Mouse (Mus musculus) spleen, postnatal 4 days (tissue): ENCODE measurements around the gene Thbs4.
A peak's percentile ranks its signal among the peaks of the same experiment; 100 is the strongest.

Experiments used
- DNase-seq, 2 experiments: peaks; one replicate each; pipeline ENCODE4 v3.0.0; 2022; ENCODE audit warnings: low spot score in 2 of 2

Thbs4 gene

DNA sequence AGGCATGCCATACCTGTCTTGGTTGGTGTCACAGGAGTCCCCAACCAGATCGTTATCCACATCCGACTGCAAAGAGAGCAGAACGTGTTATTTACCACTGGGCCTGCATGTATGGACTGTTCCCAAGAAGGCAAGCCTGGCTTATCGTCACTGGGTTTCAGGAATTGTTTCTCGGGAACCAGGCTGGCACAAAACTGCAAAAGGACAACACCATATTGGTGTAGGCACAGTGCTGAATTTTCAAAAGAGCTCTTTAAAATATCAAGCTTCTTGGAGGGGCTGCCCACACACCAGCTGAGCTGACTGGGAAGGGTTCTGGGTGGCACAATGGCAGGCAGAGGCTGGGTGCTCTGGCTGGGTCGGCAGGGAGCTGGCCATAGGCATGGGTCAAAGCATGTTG, 34.1 kb downstream of the Thbs4 start:
- peak in 1 of 2 experiments; percentile 51 for DNase-seq

DNA sequence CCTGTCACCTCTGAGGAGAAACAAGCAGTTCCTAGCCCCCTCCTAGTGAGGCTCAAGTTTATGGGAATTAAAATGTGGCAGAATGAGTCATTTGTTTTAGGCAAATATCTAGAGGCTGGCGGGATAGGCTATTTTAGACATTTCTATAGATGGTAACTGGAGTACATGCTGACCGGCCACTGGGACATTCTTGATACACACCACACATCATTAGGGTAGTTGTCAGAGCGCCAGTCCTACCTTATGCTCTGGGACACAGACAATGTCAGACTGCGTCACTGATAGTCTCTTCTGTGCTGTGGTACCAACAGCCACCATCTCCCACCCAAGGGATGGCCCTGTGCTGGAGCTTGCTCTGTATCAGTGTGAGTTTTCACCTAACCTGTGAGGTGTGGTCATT, 35.5 kb downstream of the Thbs4 start:
- no peak for DNase-seq

DNA sequence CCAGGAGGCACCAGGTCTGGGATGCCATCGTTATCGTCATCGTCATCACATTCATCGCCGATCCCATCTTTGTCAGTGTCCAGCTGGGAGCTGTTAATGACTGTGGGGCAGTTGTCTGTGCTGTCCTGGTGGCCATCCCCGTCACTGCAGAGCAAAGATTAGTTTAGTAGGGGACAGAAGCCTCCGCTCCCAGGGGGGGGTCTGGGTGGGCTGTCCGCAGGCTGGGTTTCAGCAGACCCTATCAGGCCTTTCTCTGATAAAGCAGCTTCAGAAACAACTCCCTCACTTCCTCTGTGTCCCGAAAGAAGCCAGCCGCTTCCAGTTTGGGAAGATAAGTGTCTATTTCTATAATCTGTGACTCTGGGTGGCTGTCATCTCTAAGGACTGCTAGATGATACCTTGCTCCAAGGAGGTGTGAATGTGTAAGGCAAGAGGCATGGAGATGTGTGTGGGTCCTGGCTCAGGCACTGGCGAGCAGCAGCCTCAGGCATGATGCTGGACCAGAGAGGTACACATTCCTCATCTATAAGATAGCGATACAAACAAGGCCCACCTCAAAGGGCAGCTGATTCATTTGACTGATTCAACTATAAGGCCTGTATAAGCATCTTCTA, 36.5 kb downstream of the Thbs4 start:
- no peak for DNase-seq

DNA sequence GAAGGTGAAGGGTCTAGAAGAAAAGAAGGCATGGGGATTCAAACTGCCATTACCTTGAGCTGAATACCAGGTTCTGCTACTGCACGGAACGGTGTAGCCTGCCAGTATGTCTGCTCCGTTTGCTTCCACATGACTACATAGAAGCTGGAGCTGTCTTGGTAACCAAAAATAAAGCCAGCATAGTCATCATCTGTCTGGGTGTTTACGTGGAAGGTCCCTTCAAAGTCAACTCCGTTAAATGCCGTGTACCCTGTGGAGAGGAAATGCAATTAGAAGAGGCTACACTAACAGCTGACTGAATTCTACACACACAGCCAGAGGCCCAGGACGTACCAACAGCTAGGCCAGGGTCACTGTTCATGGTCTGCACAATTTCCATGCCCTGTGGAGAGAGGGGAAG, 39.6 kb downstream of the Thbs4 start:
- DNase-seq: no peak

DNA sequence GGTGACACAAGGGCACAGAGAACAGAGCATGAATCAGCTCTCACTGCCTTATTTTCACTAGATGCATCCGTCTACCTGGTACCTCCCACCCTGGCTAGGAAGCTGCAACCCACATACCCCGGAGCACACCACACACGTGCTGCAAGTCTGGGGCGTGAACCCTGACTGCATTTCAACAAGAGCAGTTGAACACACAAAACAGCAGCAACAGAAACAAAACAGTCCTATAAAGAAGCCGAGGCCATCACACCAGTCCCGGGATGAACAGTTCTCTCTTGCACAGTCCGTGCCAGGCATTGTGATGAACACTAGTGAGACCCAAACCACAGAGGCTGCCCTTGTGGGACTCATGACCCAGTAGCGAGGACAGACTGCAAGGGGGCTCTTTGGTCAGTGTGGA, 40.9 kb downstream of the Thbs4 start:
- DNase-seq: no peak

DNA sequence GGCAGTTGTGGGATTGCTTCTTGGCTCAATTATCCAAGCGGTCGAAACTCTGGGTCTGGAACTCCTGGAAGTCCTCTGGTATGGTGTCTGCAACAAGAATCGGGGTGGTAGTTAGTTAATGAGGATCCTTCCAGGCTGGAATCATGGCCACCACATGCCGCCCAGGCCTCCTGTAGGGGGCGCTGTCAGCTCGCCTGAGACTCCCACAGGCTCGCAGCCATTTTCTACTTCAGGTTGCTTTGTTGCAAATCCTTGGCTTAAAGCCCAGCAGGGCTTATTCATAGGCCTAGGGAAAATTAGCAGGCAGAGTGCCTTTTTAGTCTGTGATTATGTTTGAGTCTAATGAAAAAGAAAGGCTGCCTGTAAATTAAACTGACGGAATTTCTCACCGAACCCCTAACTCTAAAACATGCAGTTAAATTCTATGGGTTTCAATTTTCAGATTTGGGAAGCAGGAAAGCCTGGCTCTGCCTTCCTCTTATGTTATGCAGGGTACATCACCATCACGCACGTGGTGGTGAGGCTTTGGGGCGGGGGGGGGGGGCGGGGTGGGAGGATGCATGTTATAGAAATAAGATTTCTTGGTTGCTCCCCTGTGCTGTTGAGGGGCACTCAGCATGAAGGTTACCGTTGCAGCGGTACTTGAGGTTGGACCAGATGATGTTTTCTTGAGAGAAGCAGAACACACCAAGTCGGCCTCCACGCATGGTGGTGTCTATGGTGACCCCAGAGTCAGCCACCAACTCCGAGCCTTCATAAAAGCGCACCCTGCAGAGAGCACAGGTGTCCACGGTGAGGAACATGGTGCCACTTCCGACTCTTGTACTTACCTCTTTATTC, 42.7 kb downstream of the Thbs4 start:
- peak; percentile 53 to 81 for DNase-seq

DNA sequence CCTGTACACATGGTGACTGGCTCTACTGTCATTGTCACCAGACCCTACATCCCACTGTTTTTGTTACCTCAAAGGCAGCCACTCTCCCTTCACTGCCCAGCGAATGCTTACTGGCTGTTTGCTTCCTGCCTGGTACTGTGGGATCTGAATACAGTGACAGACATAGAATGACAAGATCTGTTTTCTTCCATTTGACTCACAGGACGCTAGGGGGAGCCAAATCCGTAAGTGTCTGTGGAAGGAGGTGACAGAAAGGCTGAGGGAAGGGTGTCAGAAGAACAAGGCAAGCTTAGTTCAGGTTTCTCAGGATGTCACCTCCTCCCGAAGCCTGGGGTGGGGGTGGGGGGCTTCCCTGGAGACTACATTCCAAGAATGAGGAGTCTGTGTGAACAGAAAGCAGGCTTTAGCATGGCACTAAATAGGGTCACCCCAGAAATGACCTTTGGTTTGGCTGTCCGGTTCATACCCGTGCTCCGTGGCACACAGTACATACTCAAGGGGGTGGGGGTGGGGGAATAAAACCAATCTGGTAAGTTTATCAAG, 43.6 kb downstream of the Thbs4 start:
- DNase-seq: peak; percentile 53 to 81

DNA sequence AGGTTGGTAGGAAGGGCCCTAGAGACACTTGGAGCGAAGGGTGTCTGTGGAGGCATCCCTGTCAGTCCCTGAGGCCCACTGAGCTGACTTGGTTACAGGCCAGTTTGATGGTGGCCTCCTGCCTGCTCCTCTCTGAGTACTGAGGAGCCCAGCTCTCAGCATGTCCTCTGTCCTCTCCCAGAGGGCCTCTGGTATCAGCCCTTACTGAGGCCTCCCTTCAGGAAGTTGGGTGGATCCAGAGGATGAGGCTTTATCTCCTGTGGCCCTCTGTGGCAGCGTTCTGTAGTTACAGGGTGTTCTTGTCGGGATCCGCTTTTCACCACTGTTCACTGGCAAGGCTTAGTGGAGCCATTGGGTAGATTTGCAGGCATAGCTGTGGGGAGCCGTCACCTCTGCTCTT, 51.3 kb downstream of the Thbs4 start:
- DNase-seq: no peak

DNA sequence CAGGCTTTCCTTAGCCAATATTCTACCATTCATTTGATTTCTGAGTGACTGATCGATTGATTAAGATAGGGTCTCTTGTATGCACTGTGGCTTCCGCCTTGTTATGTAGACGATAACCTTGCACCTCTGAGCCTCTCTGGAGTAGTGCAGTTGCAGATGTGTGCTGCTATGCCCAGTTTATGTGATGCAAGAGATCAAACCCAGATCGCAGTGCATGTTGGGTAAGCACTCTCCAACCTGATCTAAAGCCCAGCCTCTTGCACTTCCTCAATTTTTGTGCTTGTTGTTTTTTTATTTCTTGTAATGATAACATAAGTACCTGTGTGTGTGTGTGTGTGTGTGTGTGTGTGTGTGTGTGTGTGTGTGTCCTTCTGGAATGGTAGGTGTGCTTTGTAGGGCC, 51.7 kb downstream of the Thbs4 start:
- DNase-seq: no peak

DNA sequence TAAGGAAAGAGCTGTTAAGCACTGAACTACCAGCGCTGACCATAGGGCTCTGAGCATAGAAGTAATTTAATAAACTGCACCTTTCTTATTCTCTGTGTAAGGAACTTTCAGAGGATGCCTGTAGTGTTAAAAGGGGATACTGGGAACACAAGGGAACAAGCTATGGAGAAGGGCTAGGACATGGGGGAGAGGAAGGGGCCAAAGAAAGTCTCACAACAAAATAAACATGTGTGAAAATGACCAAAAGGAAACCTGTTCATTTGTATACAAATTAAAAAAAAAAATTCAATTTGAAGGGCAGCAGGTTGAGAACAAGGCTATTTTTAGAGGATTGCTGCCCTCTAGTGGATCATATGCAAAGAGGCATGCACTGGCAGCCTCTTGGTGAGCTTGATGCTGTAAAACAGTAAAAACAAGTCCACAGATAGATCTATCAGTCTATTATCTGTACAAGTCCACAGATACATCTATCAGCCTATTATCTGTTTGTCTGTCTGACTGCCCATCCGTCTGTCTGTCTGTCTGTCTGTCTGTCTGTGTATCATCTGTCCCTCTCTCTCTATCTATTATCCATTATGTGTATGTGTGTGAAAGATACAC, 53.8 kb downstream of the Thbs4 start:
- DNase-seq: no peak

DNA sequence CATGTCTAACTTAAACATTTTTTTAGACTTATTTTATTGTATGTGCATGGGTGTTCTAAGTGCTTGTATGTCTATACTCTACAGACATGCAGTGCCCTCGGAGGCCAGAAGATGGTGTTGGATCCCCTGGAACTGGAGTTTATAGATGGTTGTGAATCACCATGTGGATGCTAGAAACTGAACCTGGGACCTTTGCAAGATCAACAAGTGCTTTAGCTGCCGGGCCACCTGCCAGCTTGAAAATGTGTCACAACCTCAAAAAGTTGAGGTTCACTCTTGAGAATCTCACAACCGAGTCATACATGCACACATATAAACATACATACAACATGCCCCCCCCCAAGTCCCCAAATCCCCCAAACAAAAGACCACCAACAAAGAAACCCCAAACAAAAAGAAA, 54.8 kb downstream of the Thbs4 start:
- no peak for DNase-seq

DNA sequence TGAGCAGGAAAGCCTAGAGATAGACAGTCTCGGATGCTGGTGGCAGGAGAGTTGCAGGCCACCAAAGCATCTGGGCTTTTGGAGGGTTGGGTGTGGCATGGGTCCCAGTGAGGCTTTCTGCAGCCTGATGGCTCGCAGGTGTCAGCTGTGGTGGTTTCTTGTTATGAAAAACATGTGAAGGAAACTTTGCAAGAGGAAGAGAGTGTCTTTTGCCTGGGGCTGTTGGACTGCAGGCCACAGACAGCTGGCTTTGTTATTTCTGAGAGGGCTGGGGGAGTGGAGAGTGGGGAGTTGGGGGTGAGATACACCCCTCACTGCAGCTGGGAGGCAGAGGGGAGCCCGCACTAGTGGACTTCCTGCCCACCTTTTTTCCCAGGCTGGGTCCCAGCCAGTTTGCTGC, 55.8 kb downstream of the Thbs4 start:
- DNase-seq: peak in 1 of 2 experiments; percentile 41

DNA sequence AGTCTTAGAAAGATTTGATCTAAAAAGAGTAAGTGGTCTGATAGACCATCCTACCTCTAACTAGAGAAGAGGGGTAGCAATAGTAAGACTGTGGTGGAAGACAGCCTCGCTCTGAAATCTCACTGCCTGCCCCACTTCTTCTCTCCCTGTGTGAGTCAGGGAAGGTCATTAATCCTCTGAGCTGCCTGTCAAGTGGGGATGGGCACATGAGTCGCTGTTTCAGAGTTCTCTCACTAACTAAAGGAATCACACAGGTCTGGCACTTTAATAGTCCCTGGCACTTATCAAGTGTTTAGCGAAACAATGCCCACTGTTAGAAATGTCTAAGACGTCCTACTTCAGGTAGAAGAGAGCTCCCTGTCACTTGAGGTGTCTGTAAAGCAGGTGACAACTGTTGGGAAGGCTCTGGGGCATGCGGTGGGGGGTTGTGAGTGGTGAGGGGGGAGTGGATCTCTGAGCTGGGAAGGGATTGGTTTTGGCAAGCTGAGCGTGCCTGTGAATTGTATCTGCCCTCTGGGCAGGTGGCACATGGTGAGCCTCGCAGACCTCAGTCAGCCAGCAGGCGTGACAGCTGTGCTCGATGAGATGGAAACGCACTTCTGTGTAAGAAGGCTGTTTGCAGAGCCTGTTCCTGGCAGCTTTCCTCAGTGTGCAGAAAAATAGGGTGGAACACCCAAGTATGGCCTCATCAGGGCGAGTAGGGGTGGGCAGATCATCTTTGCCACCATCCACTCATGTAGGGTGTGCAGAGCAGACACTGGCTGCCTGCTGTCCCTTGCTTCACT, 57.9 kb downstream of the Thbs4 start:
- DNase-seq: no peak

DNA sequence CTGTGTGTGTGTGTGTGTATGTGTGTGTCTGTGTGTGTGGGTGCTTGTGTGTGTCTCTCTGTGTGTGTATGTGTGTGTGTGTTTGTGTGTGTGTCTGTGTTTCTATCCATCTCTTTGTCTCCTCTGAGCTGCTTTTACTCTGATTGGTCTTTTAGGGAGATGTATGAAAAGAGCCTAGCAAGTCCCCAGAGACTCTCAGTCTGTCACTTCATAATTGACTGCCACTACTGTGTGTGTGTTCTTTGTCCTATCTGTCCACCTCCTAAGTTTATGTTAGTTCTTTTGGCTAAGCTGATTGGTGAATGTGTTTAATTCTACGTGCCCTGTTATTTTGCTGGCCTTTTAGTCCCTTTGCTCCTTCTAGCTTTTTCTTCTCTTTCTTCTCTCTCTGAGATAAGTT, 58.9 kb downstream of the Thbs4 start:
- no peak for DNase-seq

DNA sequence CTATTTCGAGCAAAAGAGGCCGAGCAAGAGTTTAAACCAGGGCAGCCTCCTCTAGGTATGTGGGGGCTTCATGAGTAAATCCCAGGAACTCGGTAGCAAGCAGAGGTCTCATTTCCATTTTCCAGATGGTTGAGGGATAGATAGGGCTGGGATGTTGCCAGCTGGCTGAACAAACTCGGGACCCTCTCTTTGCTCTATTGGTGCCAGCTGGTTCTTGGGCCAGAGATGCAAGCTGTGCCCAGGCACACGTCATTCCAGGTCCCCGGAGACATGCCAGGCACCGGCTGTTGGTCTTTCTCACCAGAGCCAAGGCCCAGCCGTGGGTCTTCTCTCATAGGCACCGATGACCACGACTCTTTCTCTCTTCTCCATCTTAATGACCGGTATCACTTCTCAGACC, 60.9 kb downstream of the Thbs4 start:
- no peak for DNase-seq

DNA sequence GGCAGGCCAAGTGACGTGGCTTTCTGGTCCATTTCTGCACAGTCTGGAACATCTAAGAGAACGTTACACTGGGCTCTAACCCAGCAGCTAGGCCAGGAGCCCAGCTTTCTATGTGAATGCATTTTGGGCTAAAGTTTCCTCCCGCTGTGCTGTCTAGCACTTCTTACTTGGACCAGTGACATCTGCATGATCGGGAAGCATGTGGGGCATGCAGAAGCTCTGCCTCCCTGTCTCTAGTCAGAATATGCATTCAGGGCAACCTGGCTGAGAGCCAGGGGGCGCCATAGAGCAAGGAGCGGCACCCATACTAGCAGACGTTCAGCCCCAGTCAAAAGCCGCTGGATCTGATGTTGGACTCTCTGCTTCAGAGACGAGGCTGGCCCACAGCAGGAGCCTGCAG, 61.4 kb downstream of the Thbs4 start:
- peak; percentile 75 to 91 for DNase-seq

DNA sequence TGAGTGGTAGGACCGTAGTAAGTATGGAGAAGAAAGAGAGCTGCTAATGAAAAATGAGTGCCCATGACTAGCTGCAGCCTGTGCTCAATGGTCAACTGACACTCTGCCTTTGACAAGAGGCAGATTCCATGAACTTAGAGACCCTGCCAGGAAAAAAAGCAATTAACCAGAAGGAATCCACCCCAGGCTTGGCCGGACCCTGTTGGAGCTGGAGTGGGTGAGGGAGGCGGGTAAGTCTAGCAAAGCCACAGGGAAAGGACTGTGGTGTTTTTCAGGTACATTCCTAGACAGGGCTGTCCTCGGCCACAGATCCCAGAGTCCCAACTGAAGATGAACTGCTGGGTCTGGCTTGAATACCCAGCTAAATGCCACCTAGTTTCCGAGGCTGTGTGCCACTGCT, 61.8 kb downstream of the Thbs4 start:
- DNase-seq: no peak

DNA sequence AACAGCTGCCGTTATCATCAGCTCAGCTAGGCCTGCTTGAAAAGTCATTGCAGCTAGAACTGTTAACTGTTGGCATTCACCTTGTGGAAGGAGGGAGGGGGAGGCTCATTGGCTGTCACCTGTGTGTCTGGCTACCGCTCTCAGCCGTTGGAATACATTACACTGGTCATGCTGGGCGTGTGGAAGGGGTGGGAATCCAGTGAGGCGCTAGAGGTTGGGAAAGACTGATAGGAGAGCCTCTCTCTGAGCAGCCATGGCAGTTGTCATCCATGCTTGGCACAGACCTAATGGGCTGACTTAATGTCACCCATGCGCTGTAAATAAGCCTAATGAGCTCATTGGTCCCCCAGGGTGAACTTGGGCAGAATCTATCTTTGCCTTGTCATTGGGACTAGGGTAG, 62.8 kb downstream of the Thbs4 start:
- peak in 1 of 2 experiments; percentile 56 for DNase-seq

DNA sequence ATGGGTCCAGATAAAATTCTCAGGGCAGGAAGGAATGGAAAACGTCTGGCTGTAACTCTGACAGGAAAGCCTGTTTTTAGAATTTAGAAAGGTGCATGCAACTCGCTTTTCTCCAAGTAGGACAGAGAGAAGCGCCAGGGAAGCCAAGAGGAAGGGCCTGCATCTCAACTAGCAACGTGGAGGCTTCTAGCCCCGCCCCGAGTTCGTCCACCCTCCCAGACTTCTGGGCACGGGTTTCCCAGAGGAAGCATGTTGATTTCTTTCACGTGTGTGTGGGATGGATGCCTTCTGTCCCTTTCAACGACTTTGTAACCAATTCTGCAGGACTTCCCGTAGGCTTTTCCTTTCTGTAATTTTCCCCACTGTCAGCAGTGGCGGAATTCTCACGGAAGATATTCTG, 64.8 kb downstream of the Thbs4 start:
- peak in 1 of 2 experiments; percentile 54 for DNase-seq

DNA sequence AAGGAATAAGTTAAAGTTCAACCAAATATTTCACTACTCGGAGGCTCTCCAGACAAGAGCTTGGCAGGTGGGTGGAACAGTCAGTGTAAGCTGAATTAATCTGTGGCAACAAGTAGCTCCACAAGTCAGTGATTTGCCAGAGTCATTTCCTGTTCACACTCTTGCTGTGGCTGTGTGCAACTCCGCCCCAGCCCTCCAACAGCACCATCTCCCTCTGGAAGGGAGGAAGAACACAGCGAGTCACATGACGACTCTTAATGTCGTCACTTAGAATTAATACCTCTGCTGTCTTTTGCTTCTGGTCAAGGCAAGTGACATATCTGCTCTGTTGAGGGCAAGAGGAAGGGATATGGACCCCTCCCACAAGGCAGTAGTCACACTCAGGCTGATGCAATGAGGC, 72.2 kb downstream of the Thbs4 start:
- no peak for DNase-seq

DNA sequence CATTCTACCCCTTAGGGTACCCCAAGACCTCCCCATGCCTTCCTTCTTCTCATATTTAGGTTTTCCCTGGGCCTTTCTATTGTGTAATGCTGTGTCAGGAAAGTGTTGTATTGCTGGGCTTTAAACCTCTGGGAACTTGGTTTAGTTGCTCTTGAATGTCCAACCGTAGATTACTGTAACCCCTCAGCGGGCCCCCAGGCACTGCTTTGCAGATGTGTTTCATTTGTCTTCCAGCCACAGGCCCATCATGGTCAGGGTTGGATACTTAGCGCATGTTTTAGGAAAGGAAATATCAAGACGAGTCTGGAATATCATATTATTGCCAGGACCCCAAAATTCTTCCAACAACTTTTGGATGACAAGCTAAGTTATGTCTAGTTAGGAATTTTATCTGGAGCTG, 73.6 kb downstream of the Thbs4 start:
- DNase-seq: no peak
